Mouse (Mus musculus): ENCODE measurements around the gene Npl.
"Not testable (repeated sequence)": the region's sequence is repeated elsewhere in the genome, so short reads cannot be mapped to it uniquely, and the experiment has no call there.

Npl gene

GRCm38 (mm10) chr1:153542726-153543320 is 7.0 kb downstream of the Npl start:
- DNase-seq (ENCODE audit: low spot score): no peak

GRCm38 (mm10) chr1:153540753-153541152 is 9.1 kb downstream of the Npl start:
- no peak for DNase-seq (ENCODE audit: low spot score)

GRCm38 (mm10) chr1:153539739-153540333 is 10.0 kb downstream of the Npl start:
- no peak for DNase-seq (ENCODE audit: low spot score)

GRCm38 (mm10) chr1:153535611-153536010 is 14.2 kb downstream of the Npl start:
- DNase-seq (ENCODE audit: low spot score): no peak

DNA sequence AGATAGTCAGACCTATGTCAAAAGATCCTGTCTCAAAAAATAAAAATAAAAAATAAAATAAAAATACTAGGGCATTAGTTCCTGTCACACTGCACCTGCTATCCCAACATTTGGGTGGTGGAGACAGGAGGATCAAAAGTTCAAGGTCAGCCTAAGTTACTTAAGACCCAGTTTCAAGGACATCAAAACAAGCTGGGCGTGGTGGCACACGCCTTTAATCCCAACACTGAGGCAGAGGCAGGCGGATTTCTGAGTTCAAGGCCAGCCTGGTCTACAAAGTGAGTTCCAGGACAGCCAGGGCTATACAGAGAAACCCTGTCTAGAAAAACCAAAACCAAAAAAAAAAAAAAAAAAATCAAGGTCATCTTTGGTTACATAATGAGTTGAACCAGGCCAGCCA is 16.9 kb downstream of the Npl start:
- DNase-seq (ENCODE audit: low spot score): not testable (repeated sequence)

- no peak for DNase-seq (ENCODE audit: low spot score)
Observed at GRCm38 (mm10) chr1:153532234-153532841, 17.5 kb downstream of the Npl start.

GRCm38 (mm10) chr1:153531677-153532233 is 18.1 kb downstream of the Npl start:
- DNase-seq (ENCODE audit: low spot score): no peak

DNA sequence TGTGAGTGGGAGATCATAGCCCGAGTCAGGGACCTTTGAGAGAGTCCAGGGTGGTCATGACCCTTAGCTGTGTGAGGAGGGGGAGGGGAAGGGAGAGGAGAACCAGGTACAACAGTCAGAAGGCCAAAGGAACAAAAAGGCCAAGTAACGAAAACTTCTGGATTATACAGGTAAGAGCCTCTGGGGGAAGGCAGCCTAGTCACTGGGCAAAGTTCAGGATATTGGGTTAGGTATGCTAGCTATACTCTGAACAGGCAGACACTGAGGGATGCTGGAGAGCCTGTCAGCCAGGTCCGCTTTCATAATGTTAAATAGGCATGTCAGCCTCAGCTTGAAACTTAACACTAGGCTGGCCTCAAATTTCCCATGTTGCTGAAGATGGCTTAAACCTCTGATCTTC is 27.7 kb downstream of the Npl start:
- no peak for DNase-seq (ENCODE audit: low spot score)

DNA sequence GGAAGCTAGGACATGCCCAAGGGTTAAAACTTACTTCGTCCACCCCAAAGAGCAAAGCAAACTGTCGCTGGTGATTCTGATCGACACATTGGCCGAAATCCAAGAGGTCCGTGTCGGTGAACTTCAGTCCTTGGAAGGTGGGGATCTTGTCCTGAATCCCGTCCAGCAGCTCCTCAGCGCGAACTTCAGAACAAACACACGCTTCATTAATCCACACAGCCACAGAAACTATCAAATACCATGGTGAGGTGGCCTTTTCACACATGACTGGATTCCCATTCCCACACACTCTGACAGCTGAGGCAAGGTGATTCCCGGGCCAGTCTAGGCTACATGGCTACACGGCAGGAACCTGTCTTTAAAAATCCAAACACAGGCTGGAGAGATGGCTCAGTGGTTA is 34.5 kb downstream of the Npl start:
- no peak for DNase-seq (ENCODE audit: low spot score)

DNA sequence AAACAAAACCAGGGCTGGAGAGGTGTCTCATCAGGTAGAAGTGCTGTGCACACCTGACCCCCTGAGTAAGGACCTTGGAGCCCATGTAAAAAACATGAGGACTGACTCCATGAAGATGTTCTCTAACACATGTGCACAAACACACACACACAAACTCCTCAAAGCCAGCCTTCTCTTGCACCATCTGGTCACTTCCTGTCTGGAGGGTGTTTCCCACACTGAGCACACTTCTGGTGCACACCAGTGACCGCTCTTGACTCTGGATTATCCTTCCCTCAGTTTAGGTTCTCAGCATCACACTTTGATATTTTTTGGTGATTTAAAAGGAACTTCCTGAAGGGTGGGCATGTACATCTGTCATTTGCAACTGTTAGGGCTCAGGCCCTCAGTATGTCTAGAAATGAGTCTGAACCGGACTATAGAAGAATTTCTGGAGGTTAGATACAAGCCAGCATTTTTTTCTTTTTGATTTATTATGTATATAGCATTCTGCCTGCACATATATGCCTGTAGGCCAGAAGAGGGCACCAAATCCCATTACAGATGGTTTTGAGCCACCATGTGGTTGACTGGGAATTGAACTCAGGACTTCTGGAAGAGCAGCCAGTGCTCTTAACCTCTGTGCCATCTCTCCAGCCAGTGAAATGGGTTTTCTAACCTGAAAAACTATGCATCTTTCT is 39.4 kb downstream of the Npl start:
- no peak for DNase-seq (ENCODE audit: low spot score)

- not testable (repeated sequence) for DNase-seq (ENCODE audit: low spot score)
Observed at GRCm38 (mm10) chr1:153509569-153509968, 40.3 kb downstream of the Npl start.

DNA sequence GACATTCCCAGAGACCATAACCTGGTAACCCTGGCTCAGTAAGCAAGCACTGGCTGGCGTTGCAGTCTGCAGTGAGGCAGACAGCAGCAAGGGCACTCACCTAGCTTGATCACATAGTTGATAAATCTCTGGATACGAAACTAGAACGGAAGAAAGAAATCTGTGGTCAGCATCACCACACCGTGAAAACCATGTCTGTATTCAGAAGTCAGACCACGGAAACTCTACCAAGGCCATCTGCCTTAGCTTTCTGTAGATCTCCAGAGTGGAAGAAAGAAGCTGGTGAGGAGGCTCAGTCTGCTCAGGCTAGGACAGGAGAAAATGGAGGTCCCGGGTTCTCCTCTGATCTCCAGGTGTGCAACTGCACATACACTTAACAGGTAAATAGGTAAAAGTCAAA is 40.8 kb downstream of the Npl start:
- DNase-seq (ENCODE audit: low spot score): no peak

DNA sequence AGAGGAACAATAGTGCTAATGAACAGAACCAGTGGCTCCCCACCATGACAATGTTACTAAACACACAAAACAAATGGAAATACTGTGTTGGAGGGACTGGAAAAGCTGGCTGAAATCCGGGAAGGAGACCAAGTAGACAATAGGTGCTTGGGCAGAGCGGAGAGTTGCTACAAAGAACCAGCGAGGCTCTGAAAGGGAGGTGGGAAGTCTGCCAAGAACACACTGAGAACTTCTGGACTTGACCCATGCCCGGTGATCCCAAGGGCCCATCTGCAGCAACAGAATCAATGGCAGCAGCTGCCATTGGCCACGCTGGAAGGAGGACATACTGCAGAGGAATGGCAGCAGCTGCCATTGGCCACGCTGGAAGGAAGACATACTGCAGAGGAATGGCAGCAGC is 43.6 kb downstream of the Npl start:
- no peak for DNase-seq (ENCODE audit: low spot score)

DNA sequence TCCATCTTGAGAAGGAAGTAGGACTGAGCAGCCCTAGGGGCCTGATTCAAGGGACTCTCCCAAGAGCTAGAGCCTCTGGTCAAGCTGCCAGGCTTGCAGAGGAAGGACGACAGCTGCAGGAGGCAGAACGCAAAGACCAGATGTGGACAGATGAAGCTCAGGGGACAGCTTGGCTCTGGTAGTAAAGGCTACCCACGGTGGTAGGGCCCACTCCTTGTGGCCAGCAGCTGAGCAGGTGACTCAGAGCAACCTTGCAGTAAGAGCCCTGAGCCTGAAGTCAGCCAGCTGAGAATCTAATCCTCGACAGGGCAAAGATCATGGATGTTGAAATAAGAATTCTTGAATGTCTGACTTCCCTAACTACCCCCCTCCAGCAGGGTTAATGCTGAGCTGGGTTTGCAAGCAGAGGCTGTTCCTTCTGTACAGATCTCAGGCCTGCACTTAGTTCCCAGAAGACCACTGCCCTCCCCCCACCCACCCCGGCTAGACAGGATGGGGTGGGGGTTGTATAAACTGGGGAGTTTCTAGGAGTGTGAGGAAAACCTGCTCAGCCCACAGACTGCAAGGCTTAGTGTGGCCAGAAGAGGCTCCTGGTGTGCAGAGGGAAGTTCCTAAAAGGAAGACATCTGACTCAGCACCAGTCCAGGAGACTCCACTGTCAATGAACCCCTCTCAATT is 48.1 kb downstream of the Npl start:
- no peak for DNase-seq (ENCODE audit: low spot score)

GRCm38 (mm10) chr1:153500030-153500429 is 49.8 kb downstream of the Npl start:
- DNase-seq (ENCODE audit: low spot score): no peak

DNA sequence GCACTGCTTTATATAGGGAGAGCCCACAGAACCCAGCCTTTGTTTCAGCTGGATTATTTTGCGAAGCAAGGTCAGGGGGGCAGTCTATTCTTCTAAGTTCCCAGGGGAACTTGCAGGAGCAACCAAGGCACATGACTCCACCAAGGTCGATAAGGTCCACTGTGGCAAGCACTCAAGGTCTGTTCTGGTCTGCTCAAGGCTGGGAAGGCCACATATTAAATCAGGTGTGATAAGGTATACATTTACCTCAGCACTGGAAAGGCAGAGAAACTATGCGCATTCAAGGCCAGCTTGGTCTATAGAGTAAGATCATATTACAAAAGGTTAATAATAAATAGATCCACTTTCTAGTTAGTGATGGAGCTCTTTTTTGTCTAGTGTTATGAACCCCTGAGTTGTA is 53.8 kb downstream of the Npl start:
- DNase-seq (ENCODE audit: low spot score): no peak

- DNase-seq (ENCODE audit: low spot score): no peak
Observed at GRCm38 (mm10) chr1:153493931-153494330, 55.9 kb downstream of the Npl start.

DNA sequence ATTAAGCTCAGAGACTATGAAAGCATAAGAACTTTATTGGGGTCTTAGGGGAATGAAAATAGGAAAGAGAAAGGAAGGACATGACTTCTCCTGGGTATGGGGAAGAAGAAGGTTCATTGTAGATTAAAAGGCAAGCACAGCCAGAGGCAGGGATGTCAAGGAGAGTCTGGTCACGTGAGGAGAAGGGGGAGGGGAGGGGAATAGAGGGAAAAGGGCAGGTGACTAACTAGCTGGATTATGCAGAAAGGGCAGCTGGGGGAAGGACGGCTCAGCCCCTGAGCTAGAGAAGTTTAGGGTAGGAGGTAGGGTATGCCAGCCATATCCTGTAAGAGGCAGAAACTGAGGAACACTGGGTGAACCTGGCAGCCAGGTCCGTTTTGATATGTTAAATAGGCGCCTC is 56.5 kb downstream of the Npl start:
- no peak for DNase-seq (ENCODE audit: low spot score)

DNA sequence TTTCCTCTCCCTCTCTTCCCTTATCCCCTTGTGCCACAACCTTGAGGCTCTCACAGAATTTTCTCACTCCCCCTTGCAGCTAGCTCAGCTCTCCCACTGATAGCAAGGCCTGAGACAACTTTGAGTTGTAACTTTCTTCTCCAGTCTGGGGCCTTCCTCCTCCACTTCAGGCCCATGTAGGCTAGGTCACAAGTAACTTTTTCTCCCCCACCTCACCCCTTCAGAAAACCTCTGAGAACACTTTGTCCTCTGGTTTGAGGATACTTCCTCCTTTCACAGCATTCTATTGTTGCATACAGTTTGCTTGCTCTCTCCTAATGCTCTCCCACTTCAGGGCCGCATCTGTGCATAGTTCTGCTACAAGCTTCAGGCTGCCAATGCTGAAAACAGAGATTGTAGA is 58.0 kb downstream of the Npl start:
- no peak for DNase-seq (ENCODE audit: low spot score)

DNA sequence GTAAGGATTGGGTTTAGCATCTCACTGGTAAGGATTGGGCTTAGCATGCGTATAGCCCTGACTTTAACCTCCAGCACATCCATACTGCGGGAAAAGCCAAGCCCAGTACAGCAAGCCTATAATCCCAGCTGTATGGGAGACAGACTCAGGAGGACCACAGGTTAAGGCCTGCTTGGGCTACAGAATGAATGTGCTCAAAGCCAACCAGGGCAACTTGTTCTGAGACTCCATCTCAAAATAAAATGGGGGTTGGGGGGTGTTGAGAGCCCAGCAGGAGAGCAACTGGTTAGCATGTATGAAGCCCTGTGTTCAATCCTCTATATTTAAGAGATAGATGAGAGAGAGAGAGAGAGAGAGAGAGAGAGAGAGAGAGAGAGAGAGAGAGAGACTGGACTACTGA is 58.5 kb downstream of the Npl start:
- no peak for DNase-seq (ENCODE audit: low spot score)

DNA sequence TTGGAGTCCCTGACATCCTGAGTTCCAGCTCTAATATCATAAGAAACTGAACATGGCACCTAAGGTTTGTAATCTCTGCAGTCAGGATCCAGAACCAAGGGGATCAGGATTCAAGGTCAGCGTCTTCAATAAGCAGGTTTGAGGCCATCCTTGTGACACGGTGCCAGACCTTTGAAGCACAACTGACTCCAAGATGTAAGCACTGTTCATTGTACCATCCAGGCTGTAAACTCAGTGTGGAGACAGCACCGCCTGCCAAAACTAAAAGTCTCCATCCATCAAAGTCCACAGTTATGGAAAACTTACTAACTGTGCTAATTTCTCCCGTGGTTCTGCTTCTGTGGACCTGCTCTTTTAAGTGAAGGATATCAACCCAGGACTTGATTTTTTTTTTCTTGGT is 59.9 kb downstream of the Npl start:
- no peak for DNase-seq (ENCODE audit: low spot score)

DNA sequence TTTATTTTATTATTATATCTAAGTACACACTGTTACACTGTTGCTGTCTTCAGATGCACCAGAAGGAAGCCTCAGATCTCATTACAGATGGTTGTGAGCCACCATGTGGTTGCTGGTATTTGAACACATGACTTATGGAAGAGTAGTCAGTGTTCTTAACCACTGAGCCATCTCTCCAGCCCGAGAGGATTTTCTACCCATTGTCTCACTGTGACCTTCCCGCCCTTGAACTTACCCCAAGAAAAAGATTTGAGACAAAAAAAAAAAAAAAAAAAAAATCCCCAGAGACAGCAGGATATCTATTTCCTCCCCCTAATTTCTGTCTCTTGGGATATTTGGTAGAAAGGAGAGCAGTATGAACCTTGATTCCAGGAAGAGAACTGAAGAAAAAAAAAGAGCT is 60.3 kb downstream of the Npl start:
- no peak for DNase-seq (ENCODE audit: low spot score)

Measured in left cerebral cortex, adult 11 months (tissue).